Mouse (Mus musculus) lung, embryonic 16.5 days (tissue): ENCODE results near the gene Kcnmb1. TPM values are rescaled to one million over a fixed set of nuclear protein-coding genes. Genes with fewer than 3 reads are reported as not detected.

Source experiments
- ATAC-seq: fragments of 200-750 bp; cut with Nextera tagmentation; 2 replicates; pipeline ENCODE4 v1.8.0; 2017; ENCODE audit warnings: low read depth, mild to moderate bottlenecking, moderate library complexity
- H3K27ac ChIP-seq: fragments of 300-500 bp; sonication (generic); 2 replicates; pipeline ENCODE4 v1.5.1; 2014; ENCODE audit warnings: mild to moderate bottlenecking, control low read depth, low read length
- H3K27me3 ChIP-seq: fragments of 300-500 bp; sonication (generic); 2 replicates; pipeline ENCODE4 v1.6.1; 2014; ENCODE audit warnings: low read depth, low read length, mixed read lengths; ENCODE audit not compliant: control insufficient read depth, insufficient read depth
- H3K36me3 ChIP-seq: fragments of 300-500 bp; sonication (generic); 2 replicates; pipeline ENCODE4 v1.6.1; 2014; ENCODE audit warnings: low read length; ENCODE audit not compliant: control insufficient read depth, insufficient read depth
- H3K4me1 ChIP-seq: fragments of 300-500 bp; sonication (generic); replicated peaks from 2 replicates; pipeline ENCODE4 v1.6.1; 2014; ENCODE audit warnings: low read length, mixed read lengths; ENCODE audit not compliant: control insufficient read depth, insufficient read depth
- H3K4me2 ChIP-seq: fragments of 300-500 bp; sonication (generic); 2 replicates; pipeline ENCODE4 v1.6.1; 2014; ENCODE audit warnings: low read depth, low read length, control low read depth
- H3K4me3 ChIP-seq: fragments of 300-500 bp; sonication (generic); 2 replicates; pipeline ENCODE4 v1.5.1; 2014; ENCODE audit warnings: mild to moderate bottlenecking, low read length, control low read depth
- H3K9ac ChIP-seq: fragments of 300-500 bp; sonication (generic); 2 replicates; pipeline ENCODE4 v1.6.1; 2014; ENCODE audit warnings: low read length, control low read depth
- H3K9me3 ChIP-seq: fragments of 300-500 bp; sonication (generic); 2 replicates; pipeline ENCODE4 v1.6.1; 2016; ENCODE audit warnings: low read length; ENCODE audit not compliant: control insufficient read depth
- WGBS: fragments of 180-500 bp; shearing (Covaris S2); extraction: QIAGEN DNeasy Blood & Tissue Kit; methylation state at CpG from one replicate; pipeline ENCODE4 v1.1.7; 2014; 5-methylcytosine and 5-hydroxymethylcytosine counted together
- polyA plus RNA-seq: library from polyadenylated mRNA; unstranded; fragments of >200 nt; fragmentation: Nextera tagmentation; extraction: Ambion mirVana; gene quantifications from 2 replicates; pipeline ENCODE4 v1.2.1, GENCODE M21; 2015

Gene Kcnmb1
- polyA plus RNA-seq, 1 experiment from 2014 or later = 1.5 TPM

DNA sequence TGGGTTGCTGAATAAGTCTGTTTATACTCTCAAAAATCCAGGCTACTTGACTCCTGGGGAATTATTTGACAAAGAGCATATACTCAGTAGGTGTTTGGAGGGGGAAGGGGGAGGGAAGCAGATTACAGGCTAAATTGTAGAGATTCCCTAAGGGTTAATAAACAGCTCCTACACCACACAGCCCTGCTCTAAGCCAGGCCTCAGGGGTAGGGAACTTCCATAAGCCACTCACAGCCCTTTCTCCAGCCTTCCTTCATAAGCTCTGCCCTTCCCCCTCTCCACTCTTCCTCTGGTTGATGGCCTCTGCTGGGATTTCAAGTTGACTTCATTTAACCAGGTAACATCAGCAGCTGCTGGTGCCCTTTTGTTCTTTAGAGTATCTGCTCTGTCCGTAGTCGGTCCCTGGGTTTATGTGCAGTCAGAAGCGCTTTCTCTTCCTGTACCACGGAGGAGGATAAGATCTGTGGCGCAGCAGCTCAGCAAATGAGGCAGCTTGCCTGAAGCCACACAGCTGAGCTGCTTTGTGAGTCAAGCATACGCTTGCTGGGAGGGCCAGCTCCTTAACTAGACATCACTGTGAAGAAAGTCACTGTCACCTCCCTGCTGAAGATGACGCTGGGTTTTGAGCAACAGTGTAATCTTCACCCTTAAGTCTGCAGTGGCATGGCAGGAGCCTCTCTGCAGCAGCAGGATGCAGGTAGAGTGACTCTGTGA, 24.1 kb upstream of the Kcnmb1 start:
- H3K27me3 ChIP-seq = no peaks in the 10 kb centered on the region
- H3K4me2 ChIP-seq = no peak overlapping the region
- no peaks in the 10 kb centered on the region for H3K4me1 ChIP-seq
- H3K9me3 ChIP-seq = no peaks in the 10 kb centered on the region; the same call in 1 of the 2 replicates
- H3K27ac ChIP-seq = no peak overlapping the region
- no peaks in the 10 kb centered on the region for H3K36me3 ChIP-seq
- ATAC-seq = no peak
- H3K9ac ChIP-seq = no peak overlapping the region
- 49% methylated on average over 7 of the region's 7 CpGs for WGBS
- H3K4me3 ChIP-seq = no peak overlapping the region

DNA sequence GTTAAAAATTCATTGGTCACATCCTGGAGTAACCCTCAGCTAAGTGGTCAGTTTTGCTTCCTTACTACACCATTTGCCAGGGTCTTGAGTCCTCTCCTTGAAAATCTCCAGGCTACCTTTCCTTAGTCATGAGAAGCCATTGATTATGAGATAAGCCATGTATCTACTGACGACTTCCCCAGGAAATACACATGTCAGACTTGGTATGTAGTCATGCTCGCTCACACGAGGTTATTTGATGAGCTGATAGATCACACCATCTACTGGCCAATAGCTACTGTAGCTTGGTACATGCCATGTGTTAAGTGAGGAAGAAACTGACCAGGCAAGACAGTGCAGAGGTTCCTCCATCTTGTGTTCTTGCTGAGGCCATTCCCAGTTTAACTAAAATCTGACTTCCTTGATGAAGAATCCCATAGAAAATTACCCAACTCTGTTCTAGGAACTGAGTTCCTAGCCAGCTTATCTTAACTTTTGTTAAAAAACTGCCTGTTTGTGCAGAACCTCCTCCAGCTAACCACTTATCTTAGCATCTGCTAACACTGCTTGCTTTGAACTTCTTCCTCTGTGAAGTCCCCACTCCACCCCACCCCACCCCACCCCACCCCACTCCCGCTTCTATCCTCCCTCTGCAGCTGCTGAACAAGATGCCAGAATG, 23.2 kb upstream of the Kcnmb1 start:
- H3K4me1 ChIP-seq = no peaks in the 10 kb centered on the region
- ATAC-seq = no peak
- WGBS = 53% methylated on average over 4 of the region's 4 CpGs

DNA sequence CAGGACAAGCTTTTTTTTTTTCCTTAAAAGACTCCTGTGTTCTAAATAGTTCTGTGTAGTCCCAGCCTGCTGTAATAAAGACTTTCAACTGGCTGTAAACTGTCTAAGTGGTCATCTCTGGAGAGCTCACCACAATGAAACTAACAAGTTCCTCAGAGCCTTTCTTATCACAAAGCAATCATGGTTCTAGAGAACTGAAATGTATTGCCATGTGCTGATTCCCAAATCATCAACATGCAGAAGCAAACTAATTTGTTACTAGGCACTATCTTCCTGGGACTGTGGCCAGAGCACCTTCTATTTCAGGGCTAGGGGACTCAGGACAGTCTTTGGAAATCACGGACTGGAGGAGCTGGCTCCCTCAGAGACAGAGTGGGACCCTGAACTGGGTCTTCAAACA, 19.2 kb upstream of the Kcnmb1 start:
- Histone ChIP-seq H3K27ac (no peak overlapping the region), H3K9ac (no peak overlapping the region), H3K9me3 (no peaks in the 10 kb centered on the region; the same call in 1 of the 2 replicates), H3K4me1 (no peaks in the 10 kb centered on the region), H3K36me3 (no peaks in the 10 kb centered on the region), H3K27me3 (no peaks in the 10 kb centered on the region), H3K4me2 (no peak overlapping the region), H3K4me3 (no peak overlapping the region)
- WGBS = 62% methylated on average over 1 of the region's 1 CpGs
- ATAC-seq = no peak

More for the DNA sequence above, 23.2 kb upstream of the Kcnmb1 start:
- Histone ChIP-seq H3K27me3 (no peaks in the 10 kb centered on the region), H3K9ac (no peak overlapping the region), H3K4me3 (no peak overlapping the region), H3K27ac (no peak overlapping the region), H3K36me3 (no peaks in the 10 kb centered on the region), H3K9me3 (no peaks in the 10 kb centered on the region; the same call in 1 of the 2 replicates), H3K4me2 (no peak overlapping the region)

DNA sequence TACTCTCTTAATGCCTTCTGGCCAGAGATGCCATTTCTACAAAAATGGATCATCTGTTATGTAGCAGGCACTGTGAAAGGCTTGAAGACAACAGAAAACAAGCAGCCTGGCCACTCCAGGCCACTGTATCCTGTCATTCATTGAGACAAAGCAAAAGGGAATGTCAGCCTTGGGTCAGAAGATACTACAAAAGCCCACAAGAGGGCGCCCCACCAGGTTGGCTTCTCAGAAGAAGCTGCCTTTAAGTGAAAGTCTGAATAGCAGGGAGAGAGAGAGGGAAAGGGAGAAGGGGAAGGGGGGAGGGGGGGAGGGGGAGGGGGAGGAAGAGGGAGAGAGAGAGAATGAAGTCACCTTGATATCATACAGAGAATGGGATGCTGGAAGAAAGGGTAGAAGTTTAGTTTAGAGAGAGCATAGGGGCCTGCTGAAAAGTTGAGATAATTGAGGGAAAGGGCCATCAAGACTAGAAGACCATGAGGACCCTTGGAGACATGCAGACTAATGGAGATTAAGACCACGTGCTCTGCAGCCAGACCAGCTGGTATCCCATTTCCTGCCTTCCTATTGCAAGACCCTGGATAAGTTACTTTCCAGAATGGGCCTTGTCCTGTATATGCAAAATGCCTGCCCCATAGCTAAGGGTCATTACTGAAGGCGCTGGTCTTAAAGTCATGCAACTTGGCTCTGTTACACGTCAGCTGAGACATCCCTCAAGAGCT, 18.6 kb upstream of the Kcnmb1 start:
- Histone ChIP-seq H3K27me3 (no peaks in the 10 kb centered on the region), H3K4me1 (no peaks in the 10 kb centered on the region), H3K36me3 (no peaks in the 10 kb centered on the region), H3K27ac (no peak overlapping the region), H3K4me2 (no peak overlapping the region), H3K4me3 (no peak overlapping the region), H3K9ac (no peak overlapping the region), H3K9me3 (no peaks in the 10 kb centered on the region; the same call in 1 of the 2 replicates)
- no peak for ATAC-seq
- 51% methylated on average over 4 of the region's 4 CpGs for WGBS

- Histone ChIP-seq H3K27me3 (no peaks in the 10 kb centered on the region), H3K4me1 (no peaks in the 10 kb centered on the region), H3K36me3 (no peaks in the 10 kb centered on the region), H3K27ac (no peak overlapping the region), H3K4me2 (no peak overlapping the region), H3K9me3 (no peaks in the 10 kb centered on the region; the same call in 1 of the 2 replicates), H3K9ac (no peak overlapping the region), H3K4me3 (no peak overlapping the region)
- 83% methylated on average over 9 of the region's 9 CpGs for WGBS
- no peak for ATAC-seq
Observed at GRCm38 (mm10) chr11:33944786-33945328, 18.0 kb upstream of the Kcnmb1 start.

GRCm38 (mm10) chr11:33946501-33946900, 16.3 kb upstream of the Kcnmb1 start:
- Histone ChIP-seq H3K9me3 (no peaks in the 10 kb centered on the region; the same call in 1 of the 2 replicates), H3K27me3 (no peaks in the 10 kb centered on the region), H3K36me3 (no peaks in the 10 kb centered on the region), H3K4me2 (no peak overlapping the region), H3K4me3 (no peak overlapping the region), H3K4me1 (no peaks in the 10 kb centered on the region), H3K9ac (no peak overlapping the region), H3K27ac (no peak overlapping the region)
- WGBS = 58% methylated on average over 4 of the region's 4 CpGs
- no peak for ATAC-seq

GRCm38 (mm10) chr11:33951155-33951554, 11.7 kb upstream of the Kcnmb1 start:
- Histone ChIP-seq H3K9ac (no peak overlapping the region), H3K4me1 (peaks cover 4% of the 10 kb centered on the region), H3K27ac (no peak overlapping the region), H3K27me3 (no peaks in the 10 kb centered on the region), H3K9me3 (no peaks in the 10 kb centered on the region), H3K4me3 (no peak overlapping the region), H3K4me2 (no peak overlapping the region), H3K36me3 (no peaks in the 10 kb centered on the region)
- no peak for ATAC-seq
- WGBS = 33% methylated on average over 5 of the region's 5 CpGs

GRCm38 (mm10) chr11:33951684-33952625, 10.9 kb upstream of the Kcnmb1 start:
- peak; percentile 90 for ATAC-seq
- WGBS = 56% methylated on average over 8 of the region's 8 CpGs

More at GRCm38 (mm10) chr11:33951684-33952625, 10.9 kb upstream of the Kcnmb1 start:
- H3K4me3 ChIP-seq = no peak overlapping the region
- H3K36me3 ChIP-seq = no peaks in the 10 kb centered on the region
- H3K9ac ChIP-seq = no peak overlapping the region
- H3K4me2 ChIP-seq = no peak overlapping the region
- H3K9me3 ChIP-seq = no peaks in the 10 kb centered on the region
- peaks cover 4% of the 10 kb centered on the region for H3K4me1 ChIP-seq
- no peaks in the 10 kb centered on the region for H3K27me3 ChIP-seq
- H3K27ac ChIP-seq = peak overlapping the region; percentile 50
